Mouse (Mus musculus) frontal cortex, postnatal 25 days (tissue): ENCODE results near the gene Rps3a1.
"Not testable (repeated sequence)": the region's sequence is repeated elsewhere in the genome, so short reads cannot be mapped to it uniquely, and the experiment has no call there.

Experiments used
- DNase-seq, 2 experiments: peaks; one replicate each; pipeline ENCODE4 v3.0.0; 2022; ENCODE audit warnings: low spot score in 2 of 2

Gene Rps3a1

DNA sequence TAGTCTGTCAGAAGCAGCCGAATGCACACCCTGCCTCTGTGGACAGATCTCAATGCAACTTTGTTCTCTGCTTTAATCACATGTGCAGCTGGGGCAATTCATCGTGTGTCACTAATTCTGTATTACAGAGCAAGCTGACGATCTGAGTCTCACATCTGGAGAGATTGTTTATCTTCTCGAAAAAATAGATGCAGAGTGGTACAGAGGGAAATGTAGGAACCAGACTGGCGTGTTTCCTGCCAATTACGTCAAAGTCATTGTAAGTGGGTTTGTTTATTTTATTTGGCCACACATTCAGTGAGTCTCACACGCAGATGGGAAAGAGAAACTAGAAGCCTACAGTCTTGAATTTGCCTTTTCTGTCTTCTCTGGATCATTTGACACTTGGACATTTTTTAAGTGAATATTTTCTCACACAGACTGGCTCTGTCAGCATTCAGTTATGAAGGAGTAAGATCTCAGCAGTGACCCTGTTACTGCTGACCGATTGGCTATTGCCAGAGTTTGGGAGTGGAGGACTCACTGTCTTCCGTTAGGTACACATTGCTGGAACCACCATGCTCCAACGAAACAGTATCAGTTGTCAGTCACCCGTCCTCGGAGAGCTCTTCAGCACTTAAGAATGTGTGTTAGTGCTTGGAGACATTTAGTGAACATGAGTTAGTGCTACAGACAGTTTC, 27.7 kb downstream of the Rps3a1 start:
- DNase-seq = no peak

DNA sequence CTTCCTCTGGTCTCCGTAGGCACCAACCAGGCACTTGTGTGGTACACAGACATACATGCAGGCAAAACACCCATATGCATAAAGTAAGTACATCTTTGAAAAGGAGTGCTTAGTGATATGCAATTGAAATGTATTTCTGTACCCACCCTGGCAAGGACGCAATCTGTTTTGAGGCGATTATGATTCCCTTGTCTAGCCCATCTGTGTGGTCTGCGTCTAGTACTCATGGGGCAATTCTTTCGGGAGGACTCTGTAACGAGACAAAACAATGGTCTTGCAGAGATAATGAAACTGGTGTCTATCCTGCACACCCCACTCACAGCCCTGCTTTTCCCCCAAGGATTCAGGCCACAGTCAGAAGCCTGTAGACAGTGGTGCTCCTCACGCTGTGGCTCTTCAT, 29.7 kb downstream of the Rps3a1 start:
- no peak for DNase-seq

DNA sequence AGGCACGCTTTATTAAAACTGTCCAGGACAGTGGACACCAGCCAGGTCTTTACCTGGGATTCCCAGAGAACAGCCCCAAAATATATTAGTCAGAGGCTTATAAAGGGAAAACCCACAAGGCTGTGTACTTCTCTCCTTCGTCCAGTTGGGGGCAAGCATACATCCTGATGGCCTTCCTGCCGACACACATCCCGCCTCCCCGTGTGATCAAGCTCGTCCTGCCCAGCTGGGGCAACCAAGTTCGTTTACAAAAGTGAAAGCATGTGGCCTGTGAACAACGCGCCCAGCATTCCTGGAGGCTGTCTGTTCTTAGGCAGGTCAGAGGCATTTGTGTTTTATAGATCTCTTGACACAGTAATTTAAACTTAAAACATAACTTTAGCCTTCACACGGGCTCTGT, 32.4 kb downstream of the Rps3a1 start:
- DNase-seq = no peak

DNA sequence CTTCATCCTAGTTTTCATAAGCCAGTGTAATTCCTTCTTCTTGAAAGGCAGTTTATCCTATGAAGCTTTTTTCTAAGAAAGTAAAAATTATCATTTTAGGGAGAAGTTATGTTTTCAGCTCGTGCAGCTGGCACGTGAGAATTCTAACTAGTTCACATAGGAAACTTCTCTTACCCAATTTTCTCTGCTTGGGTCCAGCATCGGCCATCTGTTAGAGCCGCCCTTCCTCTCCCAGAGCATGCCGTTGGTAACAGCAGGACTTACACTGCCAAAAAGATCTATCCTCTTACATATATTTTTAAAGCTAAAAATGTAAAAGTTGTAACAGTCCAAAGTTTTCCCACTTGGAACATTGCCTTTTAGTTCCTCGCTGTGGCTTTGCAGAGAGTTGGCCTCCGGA, 33.4 kb downstream of the Rps3a1 start:
- DNase-seq = no peak

DNA sequence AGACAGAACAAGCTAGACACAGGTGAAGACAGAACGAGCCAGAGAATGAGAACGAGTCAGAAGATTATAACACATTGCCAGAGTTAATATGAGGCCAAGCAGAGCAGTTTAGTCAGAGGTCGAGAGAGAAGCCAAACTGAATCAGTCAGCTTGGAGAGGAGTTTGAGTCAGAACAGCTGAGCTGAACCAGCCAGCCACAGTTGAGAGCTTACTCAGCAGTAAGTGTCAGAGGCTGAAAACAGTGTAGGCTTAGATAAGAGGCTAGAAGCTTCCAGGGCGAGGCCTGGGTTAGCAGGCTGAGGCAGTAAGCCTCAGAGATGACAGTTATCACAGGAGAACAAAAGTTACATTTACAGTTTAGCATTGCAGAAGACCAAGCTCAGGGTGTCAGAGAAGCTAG, 33.9 kb downstream of the Rps3a1 start:
- DNase-seq = no peak

DNA sequence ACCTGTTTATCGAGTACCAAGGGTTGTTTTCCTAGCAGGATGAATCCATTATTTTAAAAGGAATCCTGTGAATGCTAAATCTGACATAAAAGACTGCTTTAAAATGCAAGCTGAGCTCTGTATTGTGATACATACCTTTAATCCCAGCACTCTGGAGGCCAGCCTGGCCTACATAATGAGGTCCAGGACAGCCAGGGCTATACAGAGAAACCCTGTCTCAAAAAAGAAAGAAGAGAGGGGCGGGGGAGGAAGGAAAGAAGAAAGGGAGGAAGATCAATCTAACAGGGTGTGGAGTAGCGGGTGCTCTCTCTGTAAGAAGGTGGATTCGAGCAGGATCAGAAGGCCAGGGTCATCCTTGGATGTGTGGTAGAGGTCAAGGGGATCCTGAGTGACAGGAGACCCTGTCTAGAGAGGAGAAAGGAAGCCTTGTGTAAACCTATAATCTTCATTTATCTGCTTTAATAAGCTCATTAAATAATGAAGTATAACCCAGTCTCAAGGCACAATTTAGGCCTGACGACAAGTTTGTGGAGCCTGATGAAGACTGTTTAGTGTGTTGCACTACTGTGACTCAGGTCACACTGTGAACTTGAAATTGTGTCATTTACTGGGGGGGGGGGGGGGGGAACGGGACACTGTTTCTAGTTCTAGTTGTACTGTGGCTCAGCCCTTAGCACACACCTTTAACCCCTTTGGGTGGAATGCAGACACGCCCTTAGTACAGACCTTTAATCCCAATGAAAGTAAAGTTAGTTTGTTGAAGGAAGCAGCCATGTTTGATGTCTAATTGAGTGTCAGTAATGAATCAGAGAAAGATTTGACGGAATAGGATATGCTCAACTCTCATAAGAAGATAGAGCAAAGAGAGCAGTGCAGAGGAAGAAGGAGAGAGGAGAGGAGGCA, 34.6 kb downstream of the Rps3a1 start:
- DNase-seq = no peak

DNA sequence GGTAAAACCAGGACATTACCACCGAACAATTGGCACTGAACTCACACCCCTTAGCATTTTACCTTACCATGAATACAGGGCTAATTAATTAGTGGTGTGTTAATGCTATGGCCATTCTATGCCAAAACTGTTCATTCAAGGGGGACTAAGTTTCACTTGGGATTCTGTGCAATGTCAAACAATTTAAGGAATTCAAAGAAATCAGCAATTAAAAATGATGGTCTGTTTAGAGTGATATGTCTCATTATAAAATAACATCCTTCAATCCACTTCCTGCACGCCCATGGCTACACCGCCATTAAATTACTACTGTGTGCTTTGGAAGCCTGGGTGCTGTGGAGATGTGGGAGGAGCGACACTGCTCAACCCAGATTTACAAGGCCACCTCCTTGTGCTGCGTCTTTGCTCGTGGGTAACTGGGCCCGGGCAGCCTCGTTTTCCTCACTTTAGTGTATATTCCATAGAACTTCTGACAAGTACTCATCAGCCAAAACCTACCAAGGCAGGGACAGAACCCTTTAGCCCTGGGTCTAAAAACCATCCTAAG, 36.3 kb downstream of the Rps3a1 start:
- DNase-seq = no peak

DNA sequence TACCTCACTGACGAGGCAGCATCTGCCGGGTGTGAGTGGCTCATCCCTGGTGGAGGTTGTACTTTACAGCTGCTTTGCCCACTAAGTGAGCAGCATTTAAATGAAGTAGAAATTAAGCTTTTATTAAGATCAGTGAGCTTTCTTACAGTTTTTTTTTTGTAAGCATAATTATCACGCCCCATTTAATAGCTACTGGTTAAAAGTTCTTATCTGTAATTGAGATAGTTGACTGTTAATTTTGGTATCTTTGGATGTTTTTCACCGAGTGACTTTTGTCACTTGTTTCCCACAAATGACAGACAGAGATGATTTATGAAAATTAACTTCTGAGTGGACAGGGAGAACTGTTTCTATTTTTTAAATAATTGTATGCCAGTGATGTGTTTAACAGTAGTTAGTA, 37.6 kb downstream of the Rps3a1 start:
- DNase-seq = no peak

DNA sequence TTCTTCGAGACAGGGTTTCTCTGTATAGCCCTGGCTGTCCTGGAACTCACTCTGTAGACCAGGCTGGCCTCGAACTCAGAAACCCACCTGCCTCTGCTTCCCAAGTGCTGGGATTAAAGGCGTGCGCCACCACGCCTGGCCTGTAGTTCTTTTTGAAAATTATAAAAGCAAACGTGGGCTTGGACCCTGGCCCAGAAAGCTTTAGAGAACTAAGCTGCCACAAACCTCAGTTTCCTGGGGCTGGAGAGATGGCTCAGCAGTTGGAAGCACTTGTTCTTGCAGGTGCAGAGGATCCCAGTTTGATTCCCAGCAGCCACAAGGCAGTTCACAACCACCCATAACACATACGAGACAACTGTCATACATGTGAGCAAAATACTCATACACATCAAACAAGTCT, 38.1 kb downstream of the Rps3a1 start:
- not testable (repeated sequence) for DNase-seq

DNA sequence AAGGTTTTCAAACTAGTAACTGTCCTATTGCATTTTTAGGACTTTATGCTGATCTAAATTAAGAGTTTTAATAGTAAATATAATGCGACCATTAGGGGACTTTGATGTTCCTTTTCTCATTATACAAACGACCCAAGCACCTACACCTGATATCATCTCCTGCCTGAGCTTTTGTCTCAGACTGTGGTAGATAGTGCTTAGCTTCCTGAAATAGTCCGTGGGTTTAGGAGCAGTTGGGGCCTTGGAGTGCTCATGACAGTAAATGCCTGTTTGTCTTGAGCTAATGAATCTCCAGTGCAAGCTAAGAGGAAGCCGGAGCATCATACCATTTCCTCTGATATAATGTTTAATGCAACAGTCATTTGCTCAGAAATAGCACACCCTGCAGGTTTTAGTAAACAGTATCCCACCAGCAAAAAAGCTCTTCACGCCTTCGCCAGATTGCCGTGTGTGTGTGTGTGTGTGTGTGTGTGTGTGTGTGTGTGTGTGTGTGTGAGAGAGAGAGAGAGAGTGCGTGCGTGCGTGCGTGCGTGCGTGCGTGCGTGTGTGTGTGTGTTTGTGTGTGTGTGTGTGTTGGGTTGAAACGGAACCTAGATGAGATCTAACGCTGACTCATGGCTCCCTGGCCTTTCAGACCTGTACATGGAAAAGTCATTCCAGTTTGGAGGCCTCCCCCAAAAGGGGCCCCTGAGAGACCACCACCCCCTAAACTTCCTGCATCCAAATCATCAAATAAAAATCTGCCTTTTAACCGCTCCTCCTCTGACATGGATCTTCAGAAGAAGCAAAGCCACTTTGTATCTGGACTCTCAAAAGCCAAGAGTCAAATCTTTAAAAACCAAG, 38.8 kb downstream of the Rps3a1 start:
- DNase-seq = no peak

DNA sequence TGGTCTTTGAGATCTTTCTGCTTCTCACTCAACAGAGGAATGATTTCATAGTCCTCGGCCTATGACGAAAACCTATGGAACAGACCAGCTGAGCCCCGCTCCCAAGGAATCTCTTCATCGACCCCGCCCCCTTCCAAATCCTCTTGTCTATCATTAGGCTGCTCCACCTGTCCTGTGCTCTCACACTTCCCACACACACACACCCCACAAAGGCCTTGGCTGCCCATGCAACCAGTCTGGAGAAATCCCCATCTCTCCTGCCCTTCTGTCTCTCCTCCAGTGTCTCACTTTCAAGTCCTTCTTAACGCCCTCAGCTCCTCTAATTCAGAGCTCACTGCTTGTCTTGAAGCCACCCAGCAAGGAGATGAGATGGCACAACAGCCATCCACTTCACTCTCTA, 40.5 kb downstream of the Rps3a1 start:
- no peak for DNase-seq

DNA sequence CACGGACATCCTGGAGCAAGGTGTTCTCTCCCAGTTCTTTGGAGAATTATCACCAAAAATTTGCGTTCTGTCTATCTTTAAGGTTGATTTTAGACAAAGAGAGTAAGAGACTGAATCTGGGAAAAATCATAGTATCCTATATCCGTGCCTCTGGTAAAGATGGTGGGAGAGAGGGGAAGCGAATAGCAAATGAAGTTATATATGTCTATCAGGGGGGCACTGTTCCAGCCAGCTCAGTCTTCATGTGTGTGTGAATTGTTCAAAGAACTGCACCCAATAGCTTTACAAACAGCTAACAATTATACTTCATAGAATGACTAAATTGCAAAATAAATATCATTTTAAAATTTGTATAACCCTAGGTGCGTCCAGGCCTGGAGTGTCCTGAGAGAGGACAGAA, 48.6 kb downstream of the Rps3a1 start:
- no peak for DNase-seq

DNA sequence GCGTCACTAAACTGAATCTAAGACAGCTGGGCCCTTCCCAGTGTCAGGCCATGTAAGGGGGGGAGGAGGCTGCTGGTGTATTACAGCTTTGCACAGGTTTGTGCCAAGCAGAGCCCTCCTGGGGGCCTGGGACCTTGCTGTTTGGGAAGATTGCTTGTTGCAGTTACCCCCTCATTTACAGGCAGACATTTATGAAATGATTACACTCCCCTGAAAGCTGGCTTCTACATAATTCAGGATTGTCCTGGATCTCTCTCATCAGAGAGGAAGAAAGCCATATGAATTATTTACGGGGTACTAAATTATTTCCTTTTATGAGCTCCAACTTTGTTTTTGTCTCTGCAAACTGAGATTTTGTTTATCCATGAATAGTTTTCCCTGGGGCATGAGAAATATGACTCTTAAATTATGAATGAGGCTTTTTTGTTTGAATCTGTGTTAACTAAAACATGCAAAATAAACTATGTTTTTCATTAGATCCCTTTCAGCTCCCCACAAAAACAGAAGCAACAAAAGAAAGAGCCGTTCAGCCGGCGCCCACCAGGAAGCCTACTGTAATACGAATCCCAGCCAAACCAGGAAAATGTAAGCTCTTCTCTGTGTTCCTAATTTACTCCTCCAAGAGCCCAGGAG, 49.2 kb downstream of the Rps3a1 start:
- no peak for DNase-seq
